Mouse (Mus musculus): ENCODE data around the gene Nvl. TPM values are rescaled to one million over a fixed set of nuclear protein-coding genes. Genes with fewer than 3 reads are reported as not detected.
A peak's percentile ranks its signal among the peaks of the same experiment; 100 is the strongest.

Nvl gene
- 10 to 100 TPM; 36.4 to 43.5 TPM for polyA plus RNA-seq (2017; shearing (Covaris generic))

- peak; percentile 91 for ATAC-seq
These were observed at the start of gene Nvl, which contains the start of gene Cnih4 for GRCm38 (mm10) chr1:181143950-181144836. TSS of gene Nvl (minus strand) at chr1:181144204. TSS of gene Cnih4 (plus strand) at chr1:181144693.

GRCm38 (mm10) chr1:181188925-181189324 is 44.9 kb upstream of the Nvl start:
- ATAC-seq: no peak

DNA sequence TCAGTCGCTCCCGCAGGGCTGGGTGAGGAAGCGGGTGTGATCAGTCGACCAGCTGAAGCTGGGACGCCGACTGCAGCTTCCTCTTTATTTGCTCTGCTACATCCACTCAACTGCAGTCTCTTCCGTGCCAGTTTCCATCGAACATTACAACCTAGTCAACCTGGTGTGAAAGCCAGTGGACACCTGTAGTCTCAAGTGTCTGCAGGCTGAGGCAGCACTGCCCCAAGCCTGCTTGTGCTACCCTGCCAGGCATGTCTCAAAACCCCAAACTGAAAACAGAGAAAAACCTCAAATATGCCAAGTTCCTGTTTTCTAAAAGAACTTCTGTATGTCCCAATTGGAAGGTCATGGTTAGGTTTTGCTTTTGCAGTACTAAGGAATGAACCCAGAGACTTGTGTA is 26.2 kb upstream of the Nvl start:
- ATAC-seq: no peak

GRCm38 (mm10) chr1:181168377-181168776 is 24.4 kb upstream of the Nvl start:
- ATAC-seq: no peak

DNA sequence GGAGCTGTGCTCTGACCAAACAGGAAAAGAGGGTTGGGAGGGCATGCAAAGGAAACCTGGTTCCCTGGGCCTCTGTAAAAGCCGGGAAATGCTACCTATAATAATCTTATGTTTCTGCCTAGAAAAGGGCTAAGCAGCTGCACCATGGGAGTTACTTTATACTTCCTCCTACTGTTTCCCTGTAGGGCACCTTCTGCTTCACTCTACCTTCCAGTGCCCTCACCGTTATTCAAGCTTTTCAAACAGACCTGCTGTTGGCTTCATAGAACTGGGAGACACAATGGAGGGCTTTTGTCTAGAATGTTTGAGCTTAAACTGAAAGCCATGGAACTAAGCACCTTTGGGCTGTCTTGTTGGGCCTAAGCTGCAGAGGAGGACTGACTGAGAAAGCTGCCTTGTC is 23.8 kb upstream of the Nvl start:
- no peak for ATAC-seq

- peak; percentile 19 for ATAC-seq
These were observed 7.5 kb upstream of the Nvl start for GRCm38 (mm10) chr1:181151541-181151940.

GRCm38 (mm10) chr1:181150827-181151534 is 7.0 kb upstream of the Nvl start:
- peak; percentile 90 for ATAC-seq

DNA sequence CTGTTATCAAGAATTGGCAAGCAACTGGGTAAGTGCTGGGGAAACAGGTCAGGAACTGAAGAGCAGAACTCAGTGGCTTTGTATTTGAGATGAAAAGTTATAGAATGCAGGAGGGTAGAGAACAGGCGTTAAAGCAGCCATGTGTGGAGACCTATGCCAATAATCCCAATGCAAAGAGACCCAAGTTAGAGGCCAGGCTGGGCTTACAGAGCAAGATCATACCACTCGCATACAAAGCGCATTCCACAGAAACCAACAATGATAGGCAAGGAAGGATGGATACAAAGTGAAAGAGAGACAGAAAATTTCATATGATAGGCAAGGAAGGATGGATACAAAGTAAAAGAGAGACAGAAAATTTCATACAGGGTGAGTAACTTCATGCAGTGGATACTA is 6.4 kb upstream of the Nvl start:
- no peak for ATAC-seq

DNA sequence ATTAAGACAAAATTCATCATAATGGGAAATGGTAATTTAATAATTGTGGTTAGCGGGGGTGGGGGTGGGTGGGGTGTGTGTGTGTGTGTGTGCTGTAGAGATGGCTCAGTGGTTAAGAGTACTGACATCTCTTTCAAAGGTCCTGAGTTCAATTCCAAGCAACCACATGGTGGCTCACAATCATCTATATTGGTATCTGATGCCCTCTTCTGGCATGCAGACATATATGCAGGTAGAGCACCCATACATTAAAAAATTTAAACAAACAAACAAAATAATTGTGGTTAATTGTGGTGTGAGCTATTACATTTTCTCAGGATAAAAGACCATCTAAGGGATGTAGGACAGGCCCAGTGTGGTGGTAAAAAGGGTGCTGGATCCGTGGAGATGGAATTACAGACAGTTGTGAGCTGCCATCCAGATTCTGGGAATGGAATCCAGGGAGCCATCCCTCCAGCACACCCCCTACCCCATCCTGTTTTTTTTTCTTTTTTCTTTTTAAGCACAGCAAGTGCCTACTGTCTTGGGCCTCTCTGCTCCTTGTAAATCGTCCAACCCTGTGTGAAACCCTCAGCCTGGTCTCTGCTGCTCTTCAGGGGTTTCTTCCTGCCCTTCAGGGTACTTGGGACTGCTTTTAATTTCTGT is 5.5 kb upstream of the Nvl start:
- ATAC-seq: no peak

GRCm38 (mm10) chr1:181148540-181148939 is 4.5 kb upstream of the Nvl start:
- no peak for ATAC-seq

DNA sequence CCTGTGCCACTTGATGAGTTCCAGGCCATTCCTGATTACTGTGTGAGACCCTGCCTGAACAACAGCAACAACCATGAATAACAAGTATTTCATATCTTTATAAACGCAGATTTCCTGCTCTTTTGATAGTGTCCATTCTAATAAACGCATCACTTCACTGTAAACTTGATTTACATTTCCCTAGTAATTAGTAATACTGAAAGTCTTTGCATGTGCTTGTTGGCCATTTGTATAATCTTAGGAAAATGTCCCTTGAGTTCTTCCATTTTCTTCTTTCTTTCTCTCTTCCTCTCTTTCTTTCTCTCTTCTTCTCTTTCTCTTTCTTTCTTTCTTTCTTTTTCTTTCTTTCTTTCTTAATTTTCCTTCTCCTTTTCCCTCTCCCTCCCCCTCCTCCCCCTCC is 2.2 kb upstream of the Nvl start:
- no peak for ATAC-seq

DNA sequence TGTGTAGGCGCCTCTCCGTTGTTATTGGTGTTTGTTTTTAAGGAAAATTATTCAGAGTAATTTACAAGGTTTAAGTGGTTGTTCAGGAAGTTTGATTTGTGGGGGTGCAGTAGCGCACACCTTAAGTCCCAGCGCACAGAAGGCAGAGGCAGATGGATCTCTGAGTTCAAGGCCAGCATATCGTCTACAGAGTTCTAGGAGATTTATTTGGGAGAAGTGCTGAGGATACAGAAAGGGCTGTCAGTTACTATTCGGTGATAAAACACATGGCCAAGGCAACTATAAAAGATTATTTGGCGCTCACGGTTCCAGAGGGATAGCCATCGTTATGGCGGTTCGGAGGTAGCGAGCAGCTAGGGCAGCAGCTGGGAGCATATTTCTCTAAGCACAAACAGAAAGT is 962 bp upstream of the Nvl start:
- ATAC-seq: no peak

DNA sequence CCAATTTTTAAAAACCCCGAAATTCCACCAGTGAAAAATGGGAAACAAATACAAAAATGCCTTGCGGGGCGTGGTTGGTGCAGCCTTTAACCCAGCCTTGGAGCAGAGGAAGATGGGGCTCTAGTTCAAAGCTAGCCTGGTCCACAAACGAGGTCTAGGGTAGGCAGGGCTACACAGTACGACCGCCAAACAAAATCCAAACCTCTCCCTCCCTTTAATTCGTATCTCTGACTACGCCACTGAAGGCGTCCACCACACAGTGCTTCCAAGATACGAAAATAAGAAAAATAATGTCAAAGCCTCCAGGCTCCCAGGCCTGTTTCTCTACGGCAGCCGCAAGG is 425 bp downstream of the Nvl start:
- peak; percentile 21 for ATAC-seq

DNA sequence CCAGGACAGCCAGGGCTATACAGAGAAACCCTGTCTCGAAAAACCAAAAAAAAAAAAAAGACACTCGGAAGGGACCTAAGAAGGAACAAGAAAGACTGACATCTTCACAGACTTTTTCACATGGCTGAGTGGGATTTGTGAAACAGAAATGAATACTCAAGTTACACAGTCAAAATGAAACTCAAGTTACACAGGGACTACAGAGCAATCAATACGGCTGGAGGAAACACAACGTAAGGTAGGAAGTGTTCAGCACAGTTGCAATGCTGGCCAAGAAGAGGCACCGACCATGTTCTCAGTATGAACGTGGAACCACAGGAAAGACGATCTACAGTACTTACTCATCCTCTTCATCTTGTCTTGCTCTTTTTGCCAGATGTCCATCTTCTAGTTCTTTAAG is 5.3 kb downstream of the Nvl start:
- ATAC-seq: peak; percentile 78

GRCm38 (mm10) chr1:181131915-181132314 is 12.1 kb downstream of the Nvl start:
- no peak for ATAC-seq

DNA sequence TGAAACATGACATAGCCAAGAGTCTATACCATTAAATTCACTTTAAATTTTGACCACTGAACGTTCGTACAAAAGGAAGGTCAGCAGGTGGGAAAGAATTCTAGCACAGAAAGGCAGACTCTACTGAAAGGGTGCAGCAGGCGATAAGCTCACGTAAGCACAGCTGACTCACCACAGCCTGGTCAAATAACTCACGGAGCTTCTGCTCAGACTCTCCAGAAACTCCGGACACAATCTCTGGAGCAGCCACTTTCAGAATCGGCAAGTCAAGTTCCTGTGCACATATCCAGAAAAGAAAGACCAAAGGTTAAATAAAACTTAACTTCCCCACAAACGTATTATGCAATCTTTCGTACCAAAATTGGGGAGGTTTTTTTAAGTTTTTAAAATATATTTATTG is 17.2 kb downstream of the Nvl start:
- ATAC-seq: no peak

GRCm38 (mm10) chr1:181125916-181126315 is 18.1 kb downstream of the Nvl start:
- no peak for ATAC-seq

- ATAC-seq: no peak
These were observed 19.9 kb downstream of the Nvl start for GRCm38 (mm10) chr1:181124145-181124544.

DNA sequence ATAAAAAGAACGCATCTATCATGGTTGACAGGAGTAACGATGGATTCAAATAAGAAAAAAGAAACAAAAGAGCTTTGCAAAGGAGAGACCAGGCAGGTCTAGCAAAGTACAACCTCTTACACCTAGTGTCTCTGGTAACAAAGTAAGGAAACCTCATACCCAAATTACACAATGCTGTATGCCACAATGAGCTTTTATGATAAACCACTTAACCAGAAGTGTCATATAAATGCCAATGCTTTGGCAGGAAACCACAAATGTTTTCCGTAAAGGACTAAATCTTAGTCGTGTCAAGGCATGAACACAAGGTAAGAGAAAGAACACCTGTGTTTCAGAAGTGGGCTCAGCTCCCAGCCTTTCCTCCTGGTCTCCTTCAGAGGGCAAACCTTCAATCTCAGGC is 26.9 kb downstream of the Nvl start:
- no peak for ATAC-seq

GRCm38 (mm10) chr1:181090048-181090447 is 54.0 kb downstream of the Nvl start:
- ATAC-seq: no peak

- ATAC-seq: no peak
These were observed 60.0 kb downstream of the Nvl start for GRCm38 (mm10) chr1:181084021-181084420.

GRCm38 (mm10) chr1:181073075-181073474 is 70.9 kb downstream of the Nvl start:
- ATAC-seq: no peak

GRCm38 (mm10) chr1:181069671-181070070 is 74.3 kb downstream of the Nvl start:
- ATAC-seq: no peak

DNA sequence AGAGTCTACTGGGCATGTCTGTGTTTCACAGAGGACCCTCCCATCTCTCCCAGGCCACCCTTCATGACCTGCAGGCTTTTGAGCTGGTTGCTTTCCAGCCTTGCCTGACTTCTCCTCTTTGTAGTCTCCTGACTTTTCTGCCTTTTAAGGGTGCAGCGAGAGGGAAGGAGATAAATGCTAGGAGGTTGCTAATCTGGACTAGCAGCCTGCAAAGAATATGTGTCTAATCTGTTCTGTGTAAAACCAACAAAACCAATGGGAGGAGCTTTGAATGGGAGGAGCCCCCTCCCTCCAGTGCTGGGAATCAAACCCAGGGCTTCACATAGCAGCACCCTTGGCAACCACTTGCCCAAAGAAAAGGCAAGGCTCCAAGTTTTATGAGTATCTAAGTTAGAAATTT is 75.7 kb downstream of the Nvl start:
- ATAC-seq: no peak
